Mouse (Mus musculus) stomach, adult 2 months (tissue): ENCODE measurements around the gene Cdc5l. TPM values are rescaled to one million over a fixed set of nuclear protein-coding genes. Genes with fewer than 3 reads are reported as not detected.

Source experiments
- polyA plus RNA-seq: library from polyadenylated mRNA; depleted of rRNA; stranded (reverse); fragments of >200 nt; gene quantifications from 2 replicates; pipeline ENCODE4 v1.2.3, GENCODE M21; 2012; rRNA removed

Cdc5l gene
- polyA plus RNA-seq, result 1.7 and 2.1 TPM in 2 replicates

GRCm38 (mm10) chr17:45433419-45434261 lies at the start of gene Cdc5l:
Gene Cdc5l (minus strand): TSS chr17:45433737.

DNA sequence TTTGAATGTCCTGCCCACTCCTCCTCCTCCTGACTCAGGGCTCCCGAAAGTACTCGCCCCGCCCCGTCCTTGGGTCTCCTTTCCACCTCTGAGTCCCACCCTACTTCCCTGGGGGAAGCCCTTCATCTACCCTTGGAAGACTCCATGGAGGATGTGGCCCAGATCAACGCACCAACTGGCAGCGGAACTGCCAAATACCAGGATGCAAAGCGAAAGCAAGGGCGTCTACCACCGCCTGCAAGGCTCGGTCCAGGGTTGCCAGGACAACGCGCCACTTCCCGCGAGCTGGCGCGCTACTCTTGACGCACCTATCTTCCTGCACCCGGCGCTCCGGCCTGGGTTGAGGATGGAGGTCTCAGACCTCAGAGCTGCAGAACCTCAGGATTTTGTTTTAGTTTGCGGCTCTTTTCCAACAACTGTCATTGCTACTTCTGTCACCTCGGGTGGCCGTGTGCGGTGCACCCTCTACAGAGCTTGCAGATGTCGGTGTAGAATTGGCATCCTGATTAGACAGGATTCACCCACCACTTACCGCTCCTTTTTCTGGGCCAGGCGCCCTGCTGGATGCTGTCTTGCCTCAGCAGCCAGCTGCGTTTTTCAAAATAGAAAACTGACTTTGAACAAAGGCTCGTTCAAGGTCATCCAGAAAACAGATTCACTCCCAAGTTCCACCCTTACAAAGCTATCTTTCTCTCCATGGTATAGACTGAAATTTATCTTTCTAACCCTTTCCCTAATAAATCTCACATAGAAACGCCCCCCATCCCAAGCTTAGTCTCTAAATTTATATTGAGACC lies 41.3 kb upstream of the Cdc5l start, which contains the start of gene Spats1:
Gene Spats1 (minus strand): TSS at position 747 of the 797 bp plus-strand sequence.

Other genes with a start within 250 kb of the Cdc5l start
- gene Spats1, start 41.7 kb upstream of the Cdc5l start, polyA plus RNA-seq, result not detected in 2 replicates
- 7.3 and 9.6 TPM in 2 replicates for gene Aars2, start 73.1 kb upstream of the Cdc5l start, polyA plus RNA-seq
- gene Tcte1, start 89.7 kb upstream of the Cdc5l start, polyA plus RNA-seq, result not detected in 2 replicates
- 0.21 and 0.31 TPM in 2 replicates for gene Tmem151b, start 115.9 kb upstream of the Cdc5l start, polyA plus RNA-seq
- 1.6 and 2.3 TPM in 2 replicates for gene Nfkbie, start 122.0 kb upstream of the Cdc5l start, polyA plus RNA-seq
- gene Slc35b2, start 130.1 kb upstream of the Cdc5l start, polyA plus RNA-seq, result 50.4 and 107 TPM in 2 replicates
- gene Hsp90ab1, start 139.5 kb upstream of the Cdc5l start, polyA plus RNA-seq, result 104 and 106 TPM in 2 replicates
- 32.4 and 42.7 TPM in 2 replicates for gene Slc29a1, start 165.9 kb upstream of the Cdc5l start, polyA plus RNA-seq
- 0.87 TPM in 1 of 2 replicates, not detected in the other for gene Mymx, start 168.4 kb upstream of the Cdc5l start, polyA plus RNA-seq
- gene Capn11, start 225.6 kb upstream of the Cdc5l start, polyA plus RNA-seq, result not detected in 2 replicates